Mouse (Mus musculus): Measurements from ENCODE around the gene Tfb2m. TPM values are rescaled to one million over a fixed set of nuclear protein-coding genes. Genes with fewer than 3 reads are reported as not detected.

The Tfb2m gene
- total RNA-seq, 1 experiment = 18.7 TPM

- no peak overlapping the region for H3K4me3 ChIP-seq (ENCODE audit: insufficient read depth in 1 of 2, low read depth in 1 of 2, low read length in 2 of 2, poor library complexity in 1 of 2, severe bottlenecking in 1 of 2)
- no peaks in the 10 kb centered on the region for H3K36me3 ChIP-seq (ENCODE audit: control insufficient read depth, insufficient read depth, low read length, poor library complexity, severe bottlenecking)
- no peak for DNase-seq (ENCODE audit: low read depth, low spot score)
- no peak overlapping the region for H3K9ac ChIP-seq (ENCODE audit: insufficient read depth, low read depth, low read length, poor library complexity, severe bottlenecking)
- TF ChIP-seq ZC3H11A (IDR thresholded peaks at IDR 0.05; ENCODE audit: borderline replicate concordance, low read depth, low read length) = no peak
- no peak for TF ChIP-seq MAFK (IDR thresholded peaks at IDR 0.05; ENCODE audit: insufficient read depth, low read depth, low read length)
- no peak for TF ChIP-seq HCFC1 (IDR thresholded peaks at IDR 0.05; ENCODE audit: borderline replicate concordance, insufficient read depth, low read length)
- TF ChIP-seq CHD2 (IDR thresholded peaks at IDR 0.05; ENCODE audit: low read depth, low read length) = no peak
- no peak for TF ChIP-seq ZNF384 (IDR thresholded peaks at IDR 0.05; ENCODE audit: low read depth, low read length)
- H3K4me1 ChIP-seq (ENCODE audit: control insufficient read depth in 2 of 2, insufficient read depth in 2 of 2, low read length in 2 of 2, poor library complexity in 1 of 2) = 0 out of 4 replicates have a peak, but pooled peaks cover 0 to 7% of the 10 kb centered on the region in 2 experiments
- H3K27ac ChIP-seq (ENCODE audit: insufficient read depth, low read depth, low read length, poor library complexity, severe bottlenecking) = no peak overlapping the region; the same call in 1 of the 2 replicates
- in situ Hi-C loops (cut with MboI; ENCODE audit: low sequenced_read_pairs in 2 of 2, unreplicated experiment in 2 of 2) = no loop called here
- no peaks in the 10 kb centered on the region for H3K9me3 ChIP-seq (ENCODE audit: control insufficient read depth, insufficient read depth, low read depth, low read length)
Observed at GRCm38 (mm10) chr1:179559446-179560194, 13.6 kb upstream of the Tfb2m start.

DNA sequence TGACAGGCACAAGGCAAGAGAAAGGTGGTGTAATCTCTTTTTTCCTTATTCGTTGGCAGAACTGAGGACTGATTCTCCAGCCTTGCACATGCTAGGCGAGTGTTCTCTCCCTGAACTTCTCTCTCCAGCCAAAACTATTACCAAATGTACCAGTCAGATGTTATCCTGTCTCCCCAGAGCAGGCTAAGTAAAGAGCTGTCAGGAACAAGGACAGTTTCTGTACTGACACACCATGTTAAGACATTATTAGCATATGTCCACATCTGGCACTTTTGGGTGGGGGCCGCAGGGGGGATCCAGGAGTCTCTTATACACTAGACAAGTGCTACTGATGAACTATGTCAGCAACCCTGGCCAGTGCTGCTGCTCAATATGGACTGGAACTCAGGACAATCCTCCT lies 10.9 kb upstream of the Tfb2m start:
- DNase-seq (ENCODE audit: low read depth, low spot score) = no peak
- Histone ChIP-seq H3K4me1 (ENCODE audit: control insufficient read depth in 2 of 2, insufficient read depth in 2 of 2, low read length in 2 of 2, poor library complexity in 1 of 2) (0 out of 4 replicates have a peak, but pooled peaks cover 0 to 4% of the 10 kb centered on the region in 2 experiments), H3K27ac (ENCODE audit: insufficient read depth, low read depth, low read length, poor library complexity, severe bottlenecking) (no peak overlapping the region), H3K9me3 (ENCODE audit: control insufficient read depth, insufficient read depth, low read depth, low read length) (no peaks in the 10 kb centered on the region), H3K36me3 (ENCODE audit: control insufficient read depth, insufficient read depth, low read length, poor library complexity, severe bottlenecking) (no peaks in the 10 kb centered on the region), H3K9ac (ENCODE audit: insufficient read depth, low read depth, low read length, poor library complexity, severe bottlenecking) (no peak overlapping the region), H3K4me3 (ENCODE audit: insufficient read depth in 1 of 2, low read depth in 1 of 2, low read length in 2 of 2, poor library complexity in 1 of 2, severe bottlenecking in 1 of 2) (no peak overlapping the region)
- in situ Hi-C loops (cut with MboI; ENCODE audit: low sequenced_read_pairs in 2 of 2, unreplicated experiment in 2 of 2) = no loop called here
- TF ChIP-seq HCFC1 (IDR thresholded peaks at IDR 0.05; ENCODE audit: borderline replicate concordance, insufficient read depth, low read length) (no peak), CHD2 (IDR thresholded peaks at IDR 0.05; ENCODE audit: low read depth, low read length) (no peak), ZNF384 (IDR thresholded peaks at IDR 0.05; ENCODE audit: low read depth, low read length) (no peak), MAFK (IDR thresholded peaks at IDR 0.05; ENCODE audit: insufficient read depth, low read depth, low read length) (no peak), ZC3H11A (IDR thresholded peaks at IDR 0.05; ENCODE audit: borderline replicate concordance, low read depth, low read length) (no peak)

DNA sequence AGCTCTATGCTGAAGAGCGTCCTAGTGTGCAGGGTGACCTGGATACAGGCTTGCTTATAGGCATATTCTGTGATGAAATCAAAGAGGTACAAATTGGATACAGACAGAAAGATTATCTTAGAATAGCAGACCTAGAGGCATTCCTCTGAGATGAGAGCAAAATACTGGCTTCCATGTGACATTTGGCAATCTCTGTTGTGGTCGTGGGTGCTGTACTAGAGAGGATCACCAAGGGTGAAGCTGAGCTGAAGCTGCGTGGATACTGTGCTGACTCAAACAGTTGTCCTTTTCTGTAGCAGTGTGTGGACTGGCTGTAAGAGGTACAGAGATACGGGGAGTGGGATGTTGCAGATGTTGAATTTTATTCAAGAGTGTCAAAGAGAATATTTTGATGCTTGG lies 7.9 kb upstream of the Tfb2m start:
- Histone ChIP-seq H3K4me1 (ENCODE audit: control insufficient read depth in 2 of 2, insufficient read depth in 2 of 2, low read length in 2 of 2, poor library complexity in 1 of 2) (no peaks in the 10 kb centered on the region), H3K9ac (ENCODE audit: insufficient read depth, low read depth, low read length, poor library complexity, severe bottlenecking) (no peak overlapping the region), H3K9me3 (ENCODE audit: control insufficient read depth, insufficient read depth, low read depth, low read length) (no peaks in the 10 kb centered on the region), H3K4me3 (ENCODE audit: insufficient read depth in 1 of 2, low read depth in 1 of 2, low read length in 2 of 2, poor library complexity in 1 of 2, severe bottlenecking in 1 of 2) (no peak overlapping the region), H3K27ac (ENCODE audit: insufficient read depth, low read depth, low read length, poor library complexity, severe bottlenecking) (no peak overlapping the region), H3K36me3 (ENCODE audit: control insufficient read depth, insufficient read depth, low read length, poor library complexity, severe bottlenecking) (no peaks in the 10 kb centered on the region)
- DNase-seq (ENCODE audit: low read depth, low spot score) = no peak
- in situ Hi-C loops (cut with MboI; ENCODE audit: low sequenced_read_pairs in 2 of 2, unreplicated experiment in 2 of 2) = no loop called here
- no peak for TF ChIP-seq ZC3H11A (IDR thresholded peaks at IDR 0.05; ENCODE audit: borderline replicate concordance, low read depth, low read length)
- no peak for TF ChIP-seq MAFK (IDR thresholded peaks at IDR 0.05; ENCODE audit: insufficient read depth, low read depth, low read length)
- TF ChIP-seq CHD2 (IDR thresholded peaks at IDR 0.05; ENCODE audit: low read depth, low read length) = no peak
- no peak for TF ChIP-seq ZNF384 (IDR thresholded peaks at IDR 0.05; ENCODE audit: low read depth, low read length)
- TF ChIP-seq HCFC1 (IDR thresholded peaks at IDR 0.05; ENCODE audit: borderline replicate concordance, insufficient read depth, low read length) = no peak

DNA sequence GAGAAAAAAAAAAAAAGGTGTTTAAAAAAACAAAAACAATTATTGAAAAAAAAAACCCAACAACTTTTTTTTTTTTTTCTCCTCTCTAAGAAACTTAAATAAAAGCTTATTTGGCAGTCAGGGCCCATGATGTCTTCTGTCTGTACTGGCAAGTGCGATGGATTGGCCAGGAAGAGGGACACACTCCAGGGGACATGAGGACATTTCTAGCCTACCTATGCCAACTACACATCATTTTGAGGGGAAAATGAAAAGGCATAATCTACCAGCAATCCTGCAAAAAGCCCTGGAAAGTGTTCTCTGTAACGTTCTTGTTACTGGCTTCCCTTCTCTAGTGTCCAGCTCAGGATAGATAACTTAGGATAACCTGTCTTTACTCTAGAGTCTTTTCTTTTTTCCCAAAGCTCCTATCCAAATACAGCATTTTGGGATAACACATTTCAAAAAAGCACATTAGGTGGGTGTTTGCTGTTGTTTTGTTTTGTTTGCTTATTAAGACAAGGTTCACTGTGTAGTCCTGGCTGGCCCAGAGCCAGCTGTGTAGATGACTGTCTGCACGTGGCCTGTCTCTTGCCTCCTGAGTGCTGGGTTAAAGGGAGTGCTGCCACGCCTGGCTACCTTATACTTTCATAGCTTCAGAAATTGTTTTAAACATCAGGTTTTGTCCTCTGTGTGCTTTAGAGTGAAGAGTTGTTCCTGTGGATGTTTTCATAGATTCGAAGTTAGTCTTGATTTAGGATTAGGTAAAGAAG lies 7.3 kb upstream of the Tfb2m start:
- H3K4me1 ChIP-seq (ENCODE audit: control insufficient read depth in 2 of 2, insufficient read depth in 2 of 2, low read length in 2 of 2, poor library complexity in 1 of 2) = no peaks in the 10 kb centered on the region
- H3K4me3 ChIP-seq (ENCODE audit: insufficient read depth in 1 of 2, low read depth in 1 of 2, low read length in 2 of 2, poor library complexity in 1 of 2, severe bottlenecking in 1 of 2) = no peak overlapping the region
- no peak overlapping the region for H3K27ac ChIP-seq (ENCODE audit: insufficient read depth, low read depth, low read length, poor library complexity, severe bottlenecking)
- in situ Hi-C loops (cut with MboI; ENCODE audit: low sequenced_read_pairs in 2 of 2, unreplicated experiment in 2 of 2) = no loop called here
- H3K9me3 ChIP-seq (ENCODE audit: control insufficient read depth, insufficient read depth, low read depth, low read length) = no peaks in the 10 kb centered on the region
- H3K9ac ChIP-seq (ENCODE audit: insufficient read depth, low read depth, low read length, poor library complexity, severe bottlenecking) = no peak overlapping the region
- DNase-seq (ENCODE audit: low read depth, low spot score) = no peak
- H3K36me3 ChIP-seq (ENCODE audit: control insufficient read depth, insufficient read depth, low read length, poor library complexity, severe bottlenecking) = no peaks in the 10 kb centered on the region
- TF ChIP-seq ZNF384 (IDR thresholded peaks at IDR 0.05; ENCODE audit: low read depth, low read length) = no peak
- TF ChIP-seq ZC3H11A (IDR thresholded peaks at IDR 0.05; ENCODE audit: borderline replicate concordance, low read depth, low read length) = no peak
- TF ChIP-seq MAFK (IDR thresholded peaks at IDR 0.05; ENCODE audit: insufficient read depth, low read depth, low read length) = no peak
- no peak for TF ChIP-seq CHD2 (IDR thresholded peaks at IDR 0.05; ENCODE audit: low read depth, low read length)
- no peak for TF ChIP-seq HCFC1 (IDR thresholded peaks at IDR 0.05; ENCODE audit: borderline replicate concordance, insufficient read depth, low read length)
